Mouse (Mus musculus): ENCODE results near the gene Gng12. TPM values are rescaled to one million over a fixed set of nuclear protein-coding genes. Genes with fewer than 3 reads are reported as not detected.
"Not testable (repeated sequence)": the region's sequence is repeated elsewhere in the genome, so short reads cannot be mapped to it uniquely, and the experiment has no call there.

Gng12 gene
- total and polyA plus RNA-seq, 2 experiments: 14.1 to 24.4 TPM

DNA sequence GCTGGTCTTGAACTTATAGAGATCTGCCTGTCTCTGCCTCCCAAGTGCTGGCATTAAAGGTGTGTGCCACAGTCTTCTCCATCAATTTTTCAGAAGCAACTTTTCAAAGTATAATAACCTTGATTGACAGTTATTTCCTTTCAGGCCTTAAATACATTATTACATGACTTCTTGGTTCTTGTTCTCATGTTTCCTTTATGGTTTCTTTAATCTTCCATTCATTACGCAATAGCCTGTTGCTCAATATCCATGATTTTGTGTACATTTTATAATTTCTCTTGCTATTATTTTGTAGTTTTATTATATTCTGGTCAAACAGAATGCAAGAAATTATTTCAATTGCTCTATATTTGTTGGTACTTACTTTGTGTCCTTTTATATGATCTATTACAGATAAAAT is 29.9 kb upstream of the Gng12 start:
- Histone ChIP-seq H3K27ac (replicated peaks; ENCODE audit: insufficient read depth, low read depth, low read length) (no peak overlapping the region), H3K4me3 (ENCODE audit: insufficient read depth, low read depth, low read length) (no peak overlapping the region), H3K79me2 (ENCODE audit: control insufficient read depth, insufficient read depth, low read length) (no peaks in the 10 kb centered on the region), H3K9ac (ENCODE audit: low read depth, low read length) (no peak overlapping the region), H3K27me3 (ENCODE audit: control insufficient read depth, insufficient read depth, low read length) (no peaks in the 10 kb centered on the region), H3K4me1 (ENCODE audit: control insufficient read depth, insufficient read depth, low read length) (no peaks in the 10 kb centered on the region), H3K36me3 (ENCODE audit: control insufficient read depth, insufficient read depth, low read length) (no peaks in the 10 kb centered on the region)
- WGBS: 98% methylated on average over 1 of the region's 1 CpGs
- no peak for TF ChIP-seq POLR2A (IDR thresholded peaks at IDR 0.05; ENCODE audit: extremely low read depth, insufficient read depth, low read length)
- TF ChIP-seq CTCF (IDR thresholded peaks at IDR 0.05; ENCODE audit: low read depth, low read length): no peak
- no peak for DNase-seq (ENCODE audit: extremely low read depth, low read depth, low spot score)

DNA sequence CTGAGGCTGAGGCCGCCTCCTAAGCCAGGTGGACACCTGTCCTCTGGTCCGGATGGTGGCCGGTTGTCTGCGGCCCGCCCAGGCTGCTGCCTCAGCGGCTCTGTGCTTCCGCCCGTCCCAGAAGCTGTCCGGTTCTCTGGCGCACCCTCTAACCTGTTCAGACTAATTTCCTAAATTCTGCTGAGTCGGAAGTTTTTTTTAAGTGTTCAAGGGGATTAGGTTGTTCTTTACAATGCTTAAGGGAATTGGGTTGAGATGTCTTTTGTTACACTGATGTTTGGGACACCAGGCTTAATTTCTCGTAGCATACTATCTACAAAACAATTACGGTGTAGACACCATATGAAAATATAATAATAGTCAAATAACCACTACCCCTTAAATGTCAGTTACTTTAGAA is 19.1 kb upstream of the Gng12 start:
- not testable (repeated sequence) for H3K4me3 ChIP-seq (ENCODE audit: insufficient read depth, low read depth, low read length); H3K36me3 ChIP-seq (ENCODE audit: control insufficient read depth, insufficient read depth, low read length); DNase-seq (ENCODE audit: extremely low read depth, low read depth, low spot score); H3K27ac ChIP-seq (replicated peaks; ENCODE audit: insufficient read depth, low read depth, low read length); H3K27me3 ChIP-seq (ENCODE audit: control insufficient read depth, insufficient read depth, low read length); H3K4me1 ChIP-seq (ENCODE audit: control insufficient read depth, insufficient read depth, low read length); H3K79me2 ChIP-seq (ENCODE audit: control insufficient read depth, insufficient read depth, low read length); H3K9ac ChIP-seq (ENCODE audit: low read depth, low read length)
- 95% methylated on average over 13 of the region's 13 CpGs for WGBS

DNA sequence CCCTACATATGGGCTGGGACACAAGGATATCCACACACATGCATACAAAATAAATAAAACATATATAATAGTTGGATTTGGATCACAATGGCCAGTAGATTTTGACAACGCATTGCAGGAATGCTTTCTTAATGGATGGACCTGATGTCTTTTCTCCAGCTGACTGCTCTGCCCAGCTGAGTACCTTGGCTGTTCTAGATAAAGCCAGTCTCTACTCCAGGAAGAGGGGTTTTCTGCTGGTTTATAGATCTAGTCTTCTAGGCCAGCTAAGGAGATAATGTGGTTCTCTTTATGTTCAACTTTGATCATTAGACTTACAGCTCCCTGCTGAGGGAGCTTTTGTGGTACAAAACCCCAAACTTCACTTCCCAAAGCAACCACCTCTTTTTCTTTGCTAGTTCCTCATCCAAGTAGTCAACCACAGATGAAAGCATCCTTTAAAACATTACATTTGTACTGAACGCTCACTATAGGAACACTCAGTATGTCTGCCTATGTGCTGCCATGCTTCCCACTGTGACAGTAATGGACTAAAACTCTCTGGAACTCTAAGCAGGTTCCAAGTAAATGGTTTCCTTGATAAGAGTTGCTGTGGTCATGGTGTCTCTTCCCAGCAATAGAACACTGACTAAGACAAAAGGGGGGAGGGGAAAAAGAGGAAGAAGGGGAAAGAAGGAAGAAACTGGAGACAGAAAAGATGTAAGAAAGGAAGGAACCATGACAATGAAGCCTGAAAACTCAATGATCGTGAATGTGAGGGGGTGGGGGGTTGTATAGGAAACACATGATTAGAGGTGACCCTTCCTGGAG is 5.6 kb upstream of the Gng12 start:
- Histone ChIP-seq H3K4me1 (ENCODE audit: control insufficient read depth, insufficient read depth, low read length) (peaks cover under 1% of the 10 kb centered on the region; the same call in 1 of the 2 replicates), H3K27ac (replicated peaks; ENCODE audit: insufficient read depth, low read depth, low read length) (no peak overlapping the region), H3K79me2 (ENCODE audit: control insufficient read depth, insufficient read depth, low read length) (no peaks in the 10 kb centered on the region), H3K4me3 (ENCODE audit: insufficient read depth, low read depth, low read length) (no peak overlapping the region), H3K27me3 (ENCODE audit: control insufficient read depth, insufficient read depth, low read length) (no peaks in the 10 kb centered on the region), H3K9ac (ENCODE audit: low read depth, low read length) (no peak overlapping the region), H3K36me3 (ENCODE audit: control insufficient read depth, insufficient read depth, low read length) (no peaks in the 10 kb centered on the region)
- DNase-seq (ENCODE audit: extremely low read depth, low read depth, low spot score): no peak
- 92% methylated on average over 3 of the region's 3 CpGs for WGBS
- TF ChIP-seq CTCF (IDR thresholded peaks at IDR 0.05; ENCODE audit: low read depth, low read length) (no peak), POLR2A (IDR thresholded peaks at IDR 0.05; ENCODE audit: extremely low read depth, insufficient read depth, low read length) (no peak)

DNA sequence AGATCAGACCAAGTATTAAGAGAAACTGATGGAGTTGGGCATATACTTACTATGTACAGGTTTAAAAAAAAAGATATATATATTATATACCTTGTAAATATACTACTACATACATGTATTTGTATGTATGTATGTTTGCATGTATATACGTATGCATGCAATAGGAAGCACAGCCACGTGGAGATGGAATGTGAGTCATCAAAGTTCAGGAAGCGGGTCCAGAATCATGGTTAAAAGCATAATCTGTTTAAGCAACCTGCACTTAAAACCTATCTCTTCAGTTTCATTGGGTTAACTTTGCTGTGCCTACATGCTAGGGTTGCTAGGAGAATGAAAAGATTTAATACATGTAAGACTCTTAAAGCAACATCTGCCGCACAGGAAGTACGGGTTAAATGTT is 2.2 kb upstream of the Gng12 start:
- Histone ChIP-seq H3K27ac (replicated peaks; ENCODE audit: insufficient read depth, low read depth, low read length) (no peak overlapping the region), H3K79me2 (ENCODE audit: control insufficient read depth, insufficient read depth, low read length) (no peaks in the 10 kb centered on the region; the same call in 1 of the 2 replicates), H3K4me3 (ENCODE audit: insufficient read depth, low read depth, low read length) (no peak overlapping the region), H3K27me3 (ENCODE audit: control insufficient read depth, insufficient read depth, low read length) (no peaks in the 10 kb centered on the region), H3K9ac (ENCODE audit: low read depth, low read length) (no peak overlapping the region), H3K4me1 (ENCODE audit: control insufficient read depth, insufficient read depth, low read length) (peaks cover 4% of the 10 kb centered on the region), H3K36me3 (ENCODE audit: control insufficient read depth, insufficient read depth, low read length) (no peaks in the 10 kb centered on the region)
- 90% methylated on average over 5 of the region's 5 CpGs for WGBS
- no peak for DNase-seq (ENCODE audit: extremely low read depth, low read depth, low spot score)
- no peak for TF ChIP-seq POLR2A (IDR thresholded peaks at IDR 0.05; ENCODE audit: extremely low read depth, insufficient read depth, low read length)
- no peak for TF ChIP-seq CTCF (IDR thresholded peaks at IDR 0.05; ENCODE audit: low read depth, low read length)

DNA sequence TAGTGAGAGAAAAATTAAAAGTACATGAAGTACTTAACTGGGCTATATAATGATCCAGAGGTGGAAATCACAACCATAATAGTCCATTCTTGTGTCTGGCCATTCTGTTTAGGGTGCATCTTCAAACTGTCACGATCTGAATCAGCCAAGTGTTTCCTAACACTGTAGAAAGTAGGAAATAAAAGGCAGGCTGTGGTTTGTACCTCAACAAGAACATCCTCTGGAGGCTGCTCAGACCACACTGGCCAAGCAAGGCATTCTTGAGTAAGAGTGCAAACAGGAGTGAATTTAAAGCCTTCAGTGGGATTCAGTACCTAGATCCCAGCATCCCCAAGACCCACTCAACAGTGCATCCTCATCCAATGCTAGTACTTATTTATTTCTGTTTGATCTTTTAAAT is 1.2 kb upstream of the Gng12 start:
- Histone ChIP-seq H3K27ac (replicated peaks; ENCODE audit: insufficient read depth, low read depth, low read length) (no peak overlapping the region), H3K27me3 (ENCODE audit: control insufficient read depth, insufficient read depth, low read length) (no peaks in the 10 kb centered on the region), H3K4me1 (ENCODE audit: control insufficient read depth, insufficient read depth, low read length) (peaks cover 4% of the 10 kb centered on the region), H3K4me3 (ENCODE audit: insufficient read depth, low read depth, low read length) (no peak overlapping the region), H3K9ac (ENCODE audit: low read depth, low read length) (no peak overlapping the region), H3K79me2 (ENCODE audit: control insufficient read depth, insufficient read depth, low read length) (no peaks in the 10 kb centered on the region; the same call in 1 of the 2 replicates), H3K36me3 (ENCODE audit: control insufficient read depth, insufficient read depth, low read length) (no peaks in the 10 kb centered on the region)
- DNase-seq (ENCODE audit: extremely low read depth, low read depth, low spot score): no peak
- WGBS: 61% methylated on average over 1 of the region's 1 CpGs
- TF ChIP-seq CTCF (IDR thresholded peaks at IDR 0.05; ENCODE audit: low read depth, low read length): no peak
- no peak for TF ChIP-seq POLR2A (IDR thresholded peaks at IDR 0.05; ENCODE audit: extremely low read depth, insufficient read depth, low read length)

DNA sequence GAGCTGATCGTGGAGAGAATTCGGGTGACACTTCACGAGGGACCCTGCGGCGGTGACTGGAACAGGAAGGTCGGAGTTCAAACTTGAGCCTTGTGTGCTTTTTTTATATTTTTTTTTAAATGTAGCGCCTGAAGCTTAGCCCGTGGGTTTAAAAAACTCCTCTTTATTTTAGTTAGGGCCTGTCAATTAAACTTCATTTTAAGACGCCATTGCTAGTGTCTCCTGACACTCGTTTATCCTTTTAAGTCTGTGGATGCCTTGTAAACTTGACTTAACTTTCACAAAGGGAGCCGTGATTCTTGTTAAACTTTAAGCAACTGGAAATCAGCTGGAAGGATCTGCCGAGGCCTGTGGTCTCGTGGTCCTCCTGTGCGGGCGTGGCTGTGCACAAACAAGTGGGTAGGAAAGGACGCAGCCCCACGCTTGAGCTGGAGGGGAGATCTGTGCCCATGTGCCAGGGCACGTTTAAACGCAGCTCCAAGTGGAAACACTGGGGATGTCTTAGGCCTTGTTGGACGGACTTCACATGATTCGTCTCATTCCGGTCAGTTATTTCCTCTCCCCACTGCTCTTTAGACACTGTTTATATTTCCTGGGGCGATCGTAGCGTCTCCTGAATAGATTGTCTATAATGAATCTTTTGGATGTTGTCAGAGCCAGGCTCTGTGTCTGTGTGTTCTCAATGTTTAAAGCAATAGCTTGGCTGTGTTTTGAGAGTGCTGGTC is 886 bp downstream of the Gng12 start:
- Histone ChIP-seq H3K27ac (replicated peaks; ENCODE audit: insufficient read depth, low read depth, low read length) (peak overlapping the region; percentile 89), H3K4me3 (ENCODE audit: insufficient read depth, low read depth, low read length) (peak overlapping the region; percentile 75), H3K9ac (ENCODE audit: low read depth, low read length) (peak overlapping the region; percentile 97), H3K27me3 (ENCODE audit: control insufficient read depth, insufficient read depth, low read length) (no peaks in the 10 kb centered on the region), H3K79me2 (ENCODE audit: control insufficient read depth, insufficient read depth, low read length) (peaks cover 7% of the 10 kb centered on the region; the same call in 1 of the 2 replicates), H3K36me3 (ENCODE audit: control insufficient read depth, insufficient read depth, low read length) (no peaks in the 10 kb centered on the region), H3K4me1 (ENCODE audit: control insufficient read depth, insufficient read depth, low read length) (peaks cover 4% of the 10 kb centered on the region)
- peak; percentile 62 for DNase-seq (ENCODE audit: extremely low read depth, low read depth, low spot score)
- under 1% methylated on average over 25 of the region's 25 CpGs for WGBS
- TF ChIP-seq POLR2A (IDR thresholded peaks at IDR 0.05; ENCODE audit: extremely low read depth, insufficient read depth, low read length) (no peak), CTCF (IDR thresholded peaks at IDR 0.05; ENCODE audit: low read depth, low read length) (no peak)

Data from liver, adult 2 months (tissue).